Mouse (Mus musculus): ENCODE data around the gene Wap.

Wap gene

GRCm38 (mm10) chr11:6626388-6626772, 12.1 kb downstream of the Wap start:
- no peak for DNase-seq

- DNase-seq, result peak; percentile 90
Measured at GRCm38 (mm10) chr11:6625478-6626387, 12.7 kb downstream of the Wap start, which contains the start of gene Tbrg4. Gene Tbrg4, minus strand, starts transcription at chr11:6626067.

- no peak for DNase-seq
Measured at GRCm38 (mm10) chr11:6624619-6625382, 13.6 kb downstream of the Wap start.

- no peak for DNase-seq
Measured at GRCm38 (mm10) chr11:6623704-6624103, 14.7 kb downstream of the Wap start.

GRCm38 (mm10) chr11:6615250-6616205, 22.9 kb downstream of the Wap start:
- no peak for DNase-seq

- peak; percentile 73 for DNase-seq
Measured at GRCm38 (mm10) chr11:6605491-6606399, 32.7 kb downstream of the Wap start, which contains the start of gene Nacad. Gene Nacad, minus strand, starts transcription at chr11:6606053.

GRCm38 (mm10) chr11:6605021-6605481, 33.4 kb downstream of the Wap start:
- peak; percentile 39 for DNase-seq

GRCm38 (mm10) chr11:6604604-6604936, 33.9 kb downstream of the Wap start:
- DNase-seq, result no peak

- peak; percentile 70 for DNase-seq
Measured at GRCm38 (mm10) chr11:6603887-6604603, 34.4 kb downstream of the Wap start.

GRCm38 (mm10) chr11:6603224-6603623, 35.2 kb downstream of the Wap start:
- DNase-seq, result no peak

- no peak for DNase-seq
Measured at GRCm38 (mm10) chr11:6602662-6603061, 35.8 kb downstream of the Wap start.

GRCm38 (mm10) chr11:6601649-6602480, 36.6 kb downstream of the Wap start:
- no peak for DNase-seq

- no peak for DNase-seq
Measured at GRCm38 (mm10) chr11:6600284-6600944, 38.0 kb downstream of the Wap start.

- DNase-seq, result no peak
Measured at GRCm38 (mm10) chr11:6599831-6600230, 38.6 kb downstream of the Wap start.

GRCm38 (mm10) chr11:6599011-6599681, 39.3 kb downstream of the Wap start:
- DNase-seq, result no peak

- DNase-seq, result no peak
Measured at GRCm38 (mm10) chr11:6598191-6598889, 40.1 kb downstream of the Wap start.

GRCm38 (mm10) chr11:6597523-6597922, 40.9 kb downstream of the Wap start:
- DNase-seq, result no peak

GRCm38 (mm10) chr11:6596616-6597015, 41.8 kb downstream of the Wap start:
- DNase-seq, result no peak
